8 mouse cellular contexts compared by ENCODE assay signal in genomic region chr11:114704071-114704913, GRCm38 (mm10). TPM values are rescaled to one million over a fixed set of nuclear protein-coding genes. Genes with fewer than 3 reads are reported as not detected.
DNase-seq lines count a peak whose midpoint lies in the region; ATAC-seq and TF ChIP-seq lines count a peak whose summit lies in the region.

No protein-coding gene starts in this region.

- peak; percentile 92 for ATAC-seq in hindbrain, embryonic 12.5 days (ENCODE audit: low FRiP score)
- ATAC-seq in limb, embryonic 13.5 days (ENCODE audit: low FRiP score, low read depth) = 0 out of 2 replicates have a peak, but pooled peaks have one; percentile 46
- ATAC-seq in stomach, postnatal 0 days (ENCODE audit: low FRiP score, low TSS enrichment) = 0 out of 2 replicates have a peak, but pooled peaks have one; percentile 8
- no peak for ATAC-seq in megakaryocyte-erythroid progenitor cell, adult 5-6 weeks (replicated peaks; ENCODE audit: low FRiP score, low TSS enrichment, poor library complexity, severe bottlenecking)

- no peaks in the 10 kb centered on the region for H3K9me3 ChIP-seq in hindbrain, embryonic 12.5 days (replicated peaks)
- no peaks in the 10 kb centered on the region for H3K9me3 ChIP-seq in limb, embryonic 13.5 days
- no peaks in the 10 kb centered on the region for H3K9me3 ChIP-seq in stomach, postnatal 0 days (ENCODE audit: control insufficient read depth, low read length)

- DNase-seq in brain, embryonic 18.5 days (ENCODE audit: low read depth, low spot score) = peak; percentile 60
- DNase-seq in cerebellum, postnatal 14 days = peak; percentile 60 to 64
- DNase-seq in stomach, postnatal 0 days (ENCODE audit: low spot score) = no peak
- no peak for DNase-seq in urinary bladder, postnatal 36 days (ENCODE audit: low spot score in 2 of 2)
- DNase-seq in spleen, adult 18-20 months = no peak

- WGBS in hindbrain, embryonic 12.5 days = 40% methylated on average over 22 of the region's 22 CpGs
- WGBS in limb, embryonic 13.5 days = 58% methylated on average over 22 of the region's 22 CpGs
- 58% methylated on average over 22 of the region's 22 CpGs for WGBS in stomach, postnatal 0 days

- peak overlapping the region; percentile 26 for H3K4me2 ChIP-seq in hindbrain, embryonic 12.5 days (replicated peaks)
- H3K4me2 ChIP-seq in limb, embryonic 13.5 days (replicated peaks) = peak overlapping the region; percentile 15; the same call in 1 of the 2 replicates
- H3K4me2 ChIP-seq in stomach, postnatal 0 days (replicated peaks; ENCODE audit: low read depth) = no peak overlapping the region

- no peaks in the 10 kb centered on the region for H3K27me3 ChIP-seq in hindbrain, embryonic 12.5 days
- no peaks in the 10 kb centered on the region for H3K27me3 ChIP-seq in limb, embryonic 13.5 days
- no peaks in the 10 kb centered on the region for H3K27me3 ChIP-seq in stomach, postnatal 0 days (ENCODE audit: control insufficient read depth, insufficient read depth, low read length)

- peak overlapping the region; percentile 76 for H3K27ac ChIP-seq in hindbrain, embryonic 12.5 days
- peak overlapping the region; percentile 44; the same call in 1 of the 2 replicates for H3K27ac ChIP-seq in limb, embryonic 13.5 days
- H3K27ac ChIP-seq in stomach, postnatal 0 days (replicated peaks) = no peak overlapping the region

- peaks cover 9% of the 10 kb centered on the region; the same call in 1 of the 2 replicates for H3K36me3 ChIP-seq in hindbrain, embryonic 12.5 days
- H3K36me3 ChIP-seq in limb, embryonic 13.5 days = peaks cover 18% of the 10 kb centered on the region
- no peaks in the 10 kb centered on the region for H3K36me3 ChIP-seq in stomach, postnatal 0 days (ENCODE audit: control insufficient read depth, insufficient read depth, low read length)

- no peak for TF ChIP-seq EP300 in stomach, postnatal 0 days (optimal IDR thresholded peaks at IDR 0.05)

- no peak overlapping the region for H3K9ac ChIP-seq in hindbrain, embryonic 12.5 days
- no peak overlapping the region for H3K9ac ChIP-seq in limb, embryonic 13.5 days
- no peak overlapping the region for H3K9ac ChIP-seq in stomach, postnatal 0 days (ENCODE audit: low read length)

- no peak overlapping the region for H3K4me3 ChIP-seq in hindbrain, embryonic 12.5 days
- H3K4me3 ChIP-seq in limb, embryonic 13.5 days = no peak overlapping the region
- H3K4me3 ChIP-seq in stomach, postnatal 0 days (ENCODE audit: low read depth, low read length) = no peak overlapping the region

- TF ChIP-seq CTCF in stomach, postnatal 0 days (IDR thresholded peaks at IDR 0.05; ENCODE audit: low read depth) = no peak

- H3K4me1 ChIP-seq in hindbrain, embryonic 12.5 days = peaks cover 19% of the 10 kb centered on the region
- H3K4me1 ChIP-seq in limb, embryonic 13.5 days = peaks cover 16% of the 10 kb centered on the region
- H3K4me1 ChIP-seq in stomach, postnatal 0 days (replicated peaks; ENCODE audit: control insufficient read depth, insufficient read depth) = no peaks in the 10 kb centered on the region

RNA-seq across cellular contexts. Expression of gene Dnaic2, which starts 22.9 kb away (rescaled TPM):
- polyA plus RNA-seq in hindbrain, embryonic 12.5 days (2016; fragmentation: Nextera tagmentation; extraction: Ambion mirVana) = 3.3 and 4.5 TPM in 2 replicates
- 0.83 and 0.95 TPM in 2 replicates for polyA plus RNA-seq in limb, embryonic 13.5 days (2015; fragmentation: Nextera tagmentation; extraction: Ambion mirVana)
- polyA plus RNA-seq in stomach, postnatal 0 days (2015; fragmentation: Nextera tagmentation; extraction: Ambion mirVana) = 0.35 and 0.36 TPM in 2 replicates
- not detected in 2 replicates for total RNA-seq in megakaryocyte-erythroid progenitor cell, adult 5-6 weeks (2014; fragmentation: Nextera tagmentation)
- total RNA-seq in megakaryocyte-erythroid progenitor cell, adult 5-6 weeks (2017) = not detected in 2 replicates

RNA-seq across cellular contexts. Expression of gene Ttyh2, which starts 29.1 kb away (rescaled TPM):
- polyA plus RNA-seq in hindbrain, embryonic 12.5 days (2016; fragmentation: Nextera tagmentation; extraction: Ambion mirVana) = 18.0 and 23.8 TPM in 2 replicates
- 20.0 and 21.2 TPM in 2 replicates for polyA plus RNA-seq in limb, embryonic 13.5 days (2015; fragmentation: Nextera tagmentation; extraction: Ambion mirVana)
- 12.5 and 14.7 TPM in 2 replicates for polyA plus RNA-seq in stomach, postnatal 0 days (2015; fragmentation: Nextera tagmentation; extraction: Ambion mirVana)
- total RNA-seq in megakaryocyte-erythroid progenitor cell, adult 5-6 weeks (2014; fragmentation: Nextera tagmentation) = 0.57 and 1.6 TPM in 2 replicates
- 1.4 TPM in 2 replicates for total RNA-seq in megakaryocyte-erythroid progenitor cell, adult 5-6 weeks (2017)

RNA-seq across cellular contexts. Expression of gene Rpl38, which starts 36.0 kb away (rescaled TPM):
- polyA plus RNA-seq in hindbrain, embryonic 12.5 days (2016; fragmentation: Nextera tagmentation; extraction: Ambion mirVana) = 787 and 856 TPM in 2 replicates
- 966 and 986 TPM in 2 replicates for polyA plus RNA-seq in limb, embryonic 13.5 days (2015; fragmentation: Nextera tagmentation; extraction: Ambion mirVana)
- polyA plus RNA-seq in stomach, postnatal 0 days (2015; fragmentation: Nextera tagmentation; extraction: Ambion mirVana) = 1,058 and 1,265 TPM in 2 replicates
- 2,953 and 3,549 TPM in 2 replicates for total RNA-seq in megakaryocyte-erythroid progenitor cell, adult 5-6 weeks (2014; fragmentation: Nextera tagmentation)
- total RNA-seq in megakaryocyte-erythroid progenitor cell, adult 5-6 weeks (2017) = 4,476 and 4,894 TPM in 2 replicates

Comparison
In these comparisons a context has a peak if more than half of its experiments do, and no peak if none do; other contexts are left out.
1. DNase-seq: peak in brain, embryonic 18.5 days (single experiment) and cerebellum, postnatal 14 days (2 of 2); none in stomach, postnatal 0 days (single experiment), urinary bladder, postnatal 36 days (0 of 2) and spleen, adult 18-20 months (0 of 2).